Mouse (Mus musculus): Measurements from ENCODE around the gene Map2k2. TPM values are rescaled to one million over a fixed set of nuclear protein-coding genes. Genes with fewer than 3 reads are reported as not detected.
A peak's percentile ranks its signal among the peaks of the same experiment; 100 is the strongest.

Gene Map2k2
- polyA plus RNA-seq, 1 experiment from 2014 or later, result 208 TPM

DNA sequence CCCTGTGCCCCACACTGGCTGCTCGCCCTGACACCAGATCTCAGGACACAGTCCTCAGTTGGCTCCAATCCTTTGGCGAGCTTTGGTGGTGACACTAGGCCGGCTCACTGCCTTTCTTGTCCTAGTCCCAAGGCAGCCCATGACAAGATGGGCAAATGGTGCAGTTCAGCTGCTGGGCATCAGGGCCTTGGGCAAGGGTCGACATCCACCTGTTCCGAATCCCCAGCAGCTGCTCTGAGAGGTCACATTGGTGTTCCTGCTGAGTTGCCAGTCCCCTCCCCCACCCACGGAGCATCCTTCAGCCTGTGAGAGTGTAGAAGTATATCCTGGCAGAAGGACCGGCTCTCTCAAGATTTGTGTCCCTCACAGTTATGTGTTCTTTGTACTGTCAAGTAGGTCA is 14.9 kb downstream of the Map2k2 start:
- Histone ChIP-seq H3K4me3 (replicated peaks) (no peak overlapping the region), H3K4me1 (peaks cover 1% of the 10 kb centered on the region; the same call in 1 of the 2 replicates), H3K27me3 (no peaks in the 10 kb centered on the region; the same call in 1 of the 2 replicates), H3K9me3 (no peaks in the 10 kb centered on the region), H3K4me2 (no peak overlapping the region), H3K27ac (no peak overlapping the region), H3K36me3 (replicated peaks) (peaks cover 85% of the 10 kb centered on the region), H3K9ac (no peak overlapping the region)
- no peak for ATAC-seq (ENCODE audit: low FRiP score)
- 85% methylated on average over 7 of the region's 7 CpGs for WGBS

DNA sequence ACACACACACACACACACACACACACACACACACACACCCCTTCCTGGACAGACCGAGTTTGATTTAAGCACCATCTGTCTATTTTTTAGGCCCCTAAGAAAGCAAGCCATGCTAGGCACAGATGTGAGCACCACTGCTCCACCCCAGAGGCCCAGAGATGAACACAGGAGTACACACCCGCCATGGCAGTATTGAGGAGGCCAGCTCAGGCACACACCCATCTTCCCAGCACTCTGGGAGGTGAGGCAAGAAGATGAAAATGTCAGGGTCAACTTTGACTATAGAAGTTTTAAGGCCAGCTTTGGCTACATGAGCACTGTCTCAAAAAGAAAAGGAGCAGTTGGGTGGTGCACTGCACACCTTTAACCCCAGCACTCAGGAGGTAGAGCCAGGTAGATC is 17.2 kb downstream of the Map2k2 start:
- H3K4me2 ChIP-seq, result no peak overlapping the region
- H3K27ac ChIP-seq, result no peak overlapping the region
- no peaks in the 10 kb centered on the region for H3K9me3 ChIP-seq
- H3K27me3 ChIP-seq, result peaks cover 9% of the 10 kb centered on the region
- H3K4me1 ChIP-seq, result peaks cover 2% of the 10 kb centered on the region; the same call in 1 of the 2 replicates
- H3K9ac ChIP-seq, result no peak overlapping the region
- WGBS, result 83% methylated on average over 2 of the region's 2 CpGs
- ATAC-seq (ENCODE audit: low FRiP score), result no peak
- H3K4me3 ChIP-seq (replicated peaks), result no peak overlapping the region
- peaks cover 65% of the 10 kb centered on the region for H3K36me3 ChIP-seq (replicated peaks)

DNA sequence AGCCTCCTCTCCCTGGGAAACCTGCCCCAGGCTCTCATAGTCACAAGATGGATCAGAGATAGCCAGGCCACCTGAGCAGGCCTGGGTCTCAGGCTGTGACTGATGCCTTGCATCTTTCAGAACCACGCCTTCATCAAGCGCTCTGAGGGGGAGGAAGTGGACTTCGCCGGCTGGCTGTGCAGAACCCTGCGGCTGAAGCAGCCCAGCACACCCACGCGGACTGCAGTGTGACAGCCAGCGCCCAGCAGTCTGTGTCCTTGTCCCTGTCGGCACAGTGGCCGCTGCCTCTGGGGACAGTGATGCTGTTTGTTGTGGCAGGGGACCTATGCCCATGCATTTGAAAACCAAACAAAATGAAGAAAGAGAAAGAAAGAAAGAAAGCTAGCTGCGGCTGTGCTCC is 17.8 kb downstream of the Map2k2 start:
- WGBS, result 85% methylated on average over 11 of the region's 11 CpGs
- Histone ChIP-seq H3K27ac (no peak overlapping the region), H3K36me3 (replicated peaks) (peaks cover 61% of the 10 kb centered on the region), H3K9ac (no peak overlapping the region), H3K4me1 (peaks cover 4% of the 10 kb centered on the region; the same call in 1 of the 2 replicates), H3K27me3 (peaks cover 14% of the 10 kb centered on the region), H3K4me2 (no peak overlapping the region), H3K9me3 (no peaks in the 10 kb centered on the region), H3K4me3 (replicated peaks) (no peak overlapping the region)
- ATAC-seq (ENCODE audit: low FRiP score), result no peak

DNA sequence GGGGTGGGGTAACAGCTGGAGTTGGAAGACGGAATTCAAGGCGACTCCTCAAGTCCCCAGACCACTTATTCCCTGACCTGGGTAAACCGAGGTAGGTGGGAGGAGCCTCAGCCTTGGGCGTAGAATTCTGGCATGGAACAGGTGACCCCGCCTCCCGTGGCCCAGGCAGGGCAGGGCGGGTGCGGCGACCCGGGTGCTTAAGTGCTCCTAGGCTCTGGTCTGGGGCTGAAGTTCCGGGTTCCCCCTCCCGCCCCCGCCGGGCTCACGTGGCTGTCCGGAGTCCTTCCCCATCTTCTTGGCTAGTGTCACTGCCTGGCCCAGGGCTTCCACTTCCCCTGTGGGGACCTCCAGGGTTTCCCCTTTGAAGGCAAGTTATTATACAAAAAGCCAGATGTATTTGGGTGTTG is 28.5 kb downstream of the Map2k2 start:
- no peak overlapping the region for H3K9ac ChIP-seq
- ATAC-seq (ENCODE audit: low FRiP score), result no peak
- WGBS, result 2% methylated on average over 16 of the region's 16 CpGs
- H3K36me3 ChIP-seq (replicated peaks), result no peaks in the 10 kb centered on the region
- no peak overlapping the region for H3K4me3 ChIP-seq (replicated peaks)
- no peaks in the 10 kb centered on the region for H3K9me3 ChIP-seq
- H3K27me3 ChIP-seq, result peaks cover 60% of the 10 kb centered on the region
- H3K4me1 ChIP-seq, result peaks cover 31% of the 10 kb centered on the region
- H3K27ac ChIP-seq, result no peak overlapping the region
- no peak overlapping the region for H3K4me2 ChIP-seq

GRCm38 (mm10) chr10:81134966-81135681 is 29.4 kb downstream of the Map2k2 start, which contains the start of gene Zbtb7a:
Gene Zbtb7a, plus strand, starts transcription at chr10:81135220.
- H3K27ac ChIP-seq, result peak within 1 kb of the TSS; percentile 97
- H3K4me2 ChIP-seq, result peak within 1 kb of the TSS; percentile 100
- H3K4me1 ChIP-seq, result peaks cover 38% of the 10 kb centered on the region
- H3K9me3 ChIP-seq, result no peaks in the 10 kb centered on the region
- peak within 1 kb of the TSS; percentile 84 for H3K4me3 ChIP-seq (replicated peaks)
- H3K27me3 ChIP-seq, result peaks cover 50% of the 10 kb centered on the region
- H3K36me3 ChIP-seq (replicated peaks), result no peaks in the 10 kb centered on the region
- peak within 1 kb of the TSS; percentile 94 for H3K9ac ChIP-seq
- WGBS, result 2% methylated on average over 41 of the region's 41 CpGs
- no peak for ATAC-seq (ENCODE audit: low FRiP score)

GRCm38 (mm10) chr10:81135831-81136705 is 30.4 kb downstream of the Map2k2 start:
- ATAC-seq (ENCODE audit: low FRiP score), result peak; percentile 11; the same call in 1 of the 2 replicates
- Histone ChIP-seq H3K9me3 (no peaks in the 10 kb centered on the region), H3K4me3 (replicated peaks) (peak overlapping the region; percentile 84), H3K27me3 (peaks cover 41% of the 10 kb centered on the region), H3K4me2 (peak overlapping the region; percentile 100), H3K36me3 (replicated peaks) (no peaks in the 10 kb centered on the region), H3K4me1 (peaks cover 47% of the 10 kb centered on the region), H3K9ac (peak overlapping the region; percentile 94), H3K27ac (peak overlapping the region; percentile 97)
- WGBS, result under 1% methylated on average over 85 of the region's 86 CpGs

GRCm38 (mm10) chr10:81136706-81137231 is 31.1 kb downstream of the Map2k2 start:
- ATAC-seq (ENCODE audit: low FRiP score), result peak; percentile 62
- no peaks in the 10 kb centered on the region; the same call in 1 of the 2 replicates for H3K36me3 ChIP-seq (replicated peaks)
- under 1% methylated on average over 36 of the region's 50 CpGs for WGBS
- peak overlapping the region; percentile 97 for H3K27ac ChIP-seq
- peaks cover 54% of the 10 kb centered on the region for H3K4me1 ChIP-seq
- peak overlapping the region; percentile 94 for H3K9ac ChIP-seq
- peak overlapping the region; percentile 100 for H3K4me2 ChIP-seq
- H3K27me3 ChIP-seq, result peaks cover 38% of the 10 kb centered on the region
- peak overlapping the region; percentile 84 for H3K4me3 ChIP-seq (replicated peaks)
- no peaks in the 10 kb centered on the region for H3K9me3 ChIP-seq

DNA sequence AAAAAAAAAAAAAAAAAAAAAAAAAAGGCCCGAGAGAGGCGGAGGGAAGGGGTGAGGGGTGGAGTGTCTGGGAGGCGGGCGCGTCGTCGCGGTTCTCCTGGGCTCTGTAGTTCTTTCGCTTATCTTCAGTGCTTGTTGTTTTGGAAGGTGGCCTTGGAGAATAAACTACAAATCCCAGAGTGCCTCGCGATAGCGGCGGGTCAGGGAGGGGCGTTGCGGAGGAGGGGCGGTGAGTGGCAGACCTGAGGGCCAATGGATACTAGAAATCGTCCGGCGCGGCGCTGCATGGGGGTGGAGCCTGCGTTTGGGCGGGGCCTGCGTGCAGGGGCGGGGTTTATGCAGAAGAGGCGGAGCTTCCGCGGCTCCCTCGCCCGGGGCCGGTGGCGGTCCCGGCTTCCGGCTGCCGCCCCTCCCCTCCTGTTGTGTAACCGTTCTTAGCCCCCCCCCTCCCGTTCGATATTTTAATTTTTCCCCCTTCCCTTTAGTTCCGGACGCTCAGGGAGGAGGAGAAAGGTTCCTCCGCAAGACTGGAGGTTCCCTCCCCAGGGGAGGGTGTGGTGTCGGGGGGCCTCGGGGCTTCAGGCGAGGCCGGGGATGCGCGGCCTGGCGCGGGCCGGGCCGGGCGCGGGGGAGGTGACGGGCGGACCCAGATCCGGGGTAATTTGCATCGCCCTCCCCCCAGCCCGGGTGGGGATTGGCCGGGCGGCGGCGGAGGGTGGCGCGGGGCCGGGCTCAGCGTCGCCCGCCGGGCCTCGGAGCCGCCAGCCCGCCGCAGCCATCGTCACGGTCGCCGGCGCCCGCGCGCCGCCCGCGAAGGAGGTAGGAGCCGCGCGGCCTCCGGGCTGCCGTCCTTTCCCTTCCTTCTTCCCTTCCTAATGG is 31.8 kb downstream of the Map2k2 start:
- Histone ChIP-seq H3K27me3 (peaks cover 35% of the 10 kb centered on the region), H3K36me3 (replicated peaks) (no peaks in the 10 kb centered on the region; the same call in 1 of the 2 replicates), H3K4me1 (peaks cover 61% of the 10 kb centered on the region), H3K4me3 (replicated peaks) (peak overlapping the region; percentile 84), H3K27ac (peak overlapping the region; percentile 97), H3K9me3 (no peaks in the 10 kb centered on the region), H3K4me2 (peak overlapping the region; percentile 100), H3K9ac (peak overlapping the region; percentile 91)
- ATAC-seq (ENCODE audit: low FRiP score), result peak; percentile 94
- under 1% methylated on average over 81 of the region's 89 CpGs for WGBS

GRCm38 (mm10) chr10:81138131-81138782 is 32.5 kb downstream of the Map2k2 start:
- H3K4me1 ChIP-seq, result peaks cover 67% of the 10 kb centered on the region
- H3K27me3 ChIP-seq, result peaks cover 29% of the 10 kb centered on the region
- no peaks in the 10 kb centered on the region for H3K9me3 ChIP-seq
- H3K4me3 ChIP-seq (replicated peaks), result peak overlapping the region; percentile 84
- peak overlapping the region; percentile 92 for H3K27ac ChIP-seq
- WGBS, result 2% methylated on average over 24 of the region's 24 CpGs
- peaks cover under 1% of the 10 kb centered on the region; the same call in 1 of the 2 replicates for H3K36me3 ChIP-seq (replicated peaks)
- H3K9ac ChIP-seq, result peak overlapping the region; percentile 91
- no peak for ATAC-seq (ENCODE audit: low FRiP score)
- peak overlapping the region; percentile 97 for H3K4me2 ChIP-seq

DNA sequence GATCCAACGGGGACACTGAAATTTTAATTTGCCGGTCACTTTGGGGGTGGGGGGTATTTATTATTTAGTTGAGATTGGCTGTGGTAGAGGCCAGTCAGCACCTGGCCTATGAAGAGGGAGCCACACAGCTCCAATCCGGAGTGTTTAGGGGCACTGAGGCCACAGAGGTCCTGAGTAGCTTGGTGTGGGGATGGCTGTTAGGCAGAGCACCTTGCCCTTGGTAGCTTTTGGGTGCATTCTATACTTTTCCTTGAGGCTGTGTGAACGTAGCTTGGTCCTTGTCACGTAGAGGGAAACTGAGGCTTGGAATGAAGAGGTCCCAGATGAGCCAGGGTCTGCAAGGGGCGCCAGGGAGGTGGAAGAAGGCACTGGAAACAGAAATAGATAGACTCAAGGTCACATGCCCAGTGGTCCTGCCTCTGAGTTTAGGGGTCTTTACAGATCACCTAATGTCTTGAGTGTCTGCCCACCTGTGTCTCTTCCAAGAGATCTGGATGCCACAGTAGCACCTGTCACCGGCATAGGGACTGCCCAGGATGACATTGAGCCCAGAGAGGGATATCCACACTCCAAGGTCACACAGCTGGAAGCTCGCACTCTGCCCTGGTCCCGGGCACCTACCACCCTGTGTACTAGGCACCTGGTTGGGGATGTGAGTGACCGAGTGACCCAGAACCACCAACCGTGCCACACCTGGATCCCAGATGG is 33.3 kb downstream of the Map2k2 start:
- no peak for ATAC-seq (ENCODE audit: low FRiP score)
- H3K27me3 ChIP-seq, result peaks cover 22% of the 10 kb centered on the region
- H3K36me3 ChIP-seq (replicated peaks), result peaks cover 7% of the 10 kb centered on the region
- H3K4me1 ChIP-seq, result peaks cover 67% of the 10 kb centered on the region
- peak overlapping the region; percentile 92 for H3K27ac ChIP-seq
- WGBS, result 61% methylated on average over 11 of the region's 11 CpGs
- peak overlapping the region; percentile 91 for H3K9ac ChIP-seq
- H3K4me3 ChIP-seq (replicated peaks), result peak overlapping the region; percentile 84
- no peaks in the 10 kb centered on the region for H3K9me3 ChIP-seq
- H3K4me2 ChIP-seq, result peak overlapping the region; percentile 97

Data from forebrain, embryonic 12.5 days (tissue).